Mouse (Mus musculus): ENCODE measurements around the gene Tmprss6. TPM values are rescaled to one million over a fixed set of nuclear protein-coding genes. Genes with fewer than 3 reads are reported as not detected.

The Tmprss6 gene
- polyA plus RNA-seq, 1 experiment from 2014 or later, result 22.0 TPM

- Histone ChIP-seq H3K27ac (replicated peaks) (peak overlapping the region; percentile 99), H3K27me3 (no peaks in the 10 kb centered on the region), H3K36me3 (replicated peaks) (peaks cover 11% of the 10 kb centered on the region; the same call in 1 of the 2 replicates), H3K4me1 (replicated peaks) (peaks cover 58% of the 10 kb centered on the region), H3K4me2 (peak overlapping the region; percentile 96), H3K9me3 (replicated peaks) (no peaks in the 10 kb centered on the region), H3K4me3 (replicated peaks) (0 out of 2 replicates have a peak overlapping the region, but pooled peaks have one; percentile 10), H3K9ac (no peak overlapping the region)
- 72% methylated on average over 7 of the region's 7 CpGs for WGBS (ENCODE audit: insufficient replicate concordance)
- ATAC-seq (ENCODE audit: insufficient read depth), result no peak
These were observed 66.0 kb downstream of the Tmprss6 start for GRCm38 (mm10) chr15:78402423-78402822.

GRCm38 (mm10) chr15:78401921-78402320, 66.5 kb downstream of the Tmprss6 start:
- H3K9me3 ChIP-seq (replicated peaks), result no peaks in the 10 kb centered on the region
- no peaks in the 10 kb centered on the region for H3K27me3 ChIP-seq
- peaks cover 54% of the 10 kb centered on the region for H3K4me1 ChIP-seq (replicated peaks)
- no peak for ATAC-seq (ENCODE audit: insufficient read depth)
- H3K27ac ChIP-seq (replicated peaks), result peak overlapping the region; percentile 99
- H3K4me2 ChIP-seq, result peak overlapping the region; percentile 96
- peaks cover 11% of the 10 kb centered on the region; the same call in 1 of the 2 replicates for H3K36me3 ChIP-seq (replicated peaks)
- H3K9ac ChIP-seq, result no peak overlapping the region
- 0 out of 2 replicates have a peak overlapping the region, but pooled peaks have one; percentile 10 for H3K4me3 ChIP-seq (replicated peaks)
- WGBS (ENCODE audit: insufficient replicate concordance), result 58% methylated on average over 4 of the region's 4 CpGs

- peak overlapping the region; percentile 99 for H3K27ac ChIP-seq (replicated peaks)
- 0 out of 2 replicates have a peak overlapping the region, but pooled peaks have one; percentile 96 for H3K4me2 ChIP-seq
- H3K4me1 ChIP-seq (replicated peaks), result peaks cover 54% of the 10 kb centered on the region
- no peak overlapping the region for H3K4me3 ChIP-seq (replicated peaks)
- WGBS (ENCODE audit: insufficient replicate concordance), result 51% methylated on average over 6 of the region's 6 CpGs
- peaks cover 11% of the 10 kb centered on the region; the same call in 1 of the 2 replicates for H3K36me3 ChIP-seq (replicated peaks)
- no peak overlapping the region for H3K9ac ChIP-seq
- ATAC-seq (ENCODE audit: insufficient read depth), result no peak
- 0 out of 2 replicates have a peak, but pooled peaks cover 2% of the 10 kb centered on the region for H3K27me3 ChIP-seq
- H3K9me3 ChIP-seq (replicated peaks), result no peaks in the 10 kb centered on the region
These were observed 67.1 kb downstream of the Tmprss6 start for GRCm38 (mm10) chr15:78401345-78401744.

GRCm38 (mm10) chr15:78395478-78395962, 72.9 kb downstream of the Tmprss6 start, which contains the start of gene Tex33:
Tex33 (minus strand) TSS chr15:78395912.
- H3K9ac ChIP-seq, result no peak within 1 kb of the TSS
- peaks cover 11% of the 10 kb centered on the region; the same call in 1 of the 2 replicates for H3K36me3 ChIP-seq (replicated peaks)
- H3K4me1 ChIP-seq (replicated peaks), result peaks cover under 1% of the 10 kb centered on the region; the same call in 1 of the 2 replicates
- no peak within 1 kb of the TSS for H3K4me3 ChIP-seq (replicated peaks)
- no peak within 1 kb of the TSS for H3K27ac ChIP-seq (replicated peaks)
- H3K4me2 ChIP-seq, result no peak within 1 kb of the TSS
- ATAC-seq (ENCODE audit: insufficient read depth), result no peak
- WGBS (ENCODE audit: insufficient replicate concordance), result 81% methylated on average over 8 of the region's 8 CpGs
- no peaks in the 10 kb centered on the region for H3K9me3 ChIP-seq (replicated peaks)
- H3K27me3 ChIP-seq, result peaks cover 17% of the 10 kb centered on the region

- Histone ChIP-seq H3K27me3 (peaks cover 21% of the 10 kb centered on the region), H3K9ac (no peak overlapping the region), H3K36me3 (replicated peaks) (no peaks in the 10 kb centered on the region), H3K4me3 (replicated peaks) (no peak overlapping the region), H3K4me1 (replicated peaks) (no peaks in the 10 kb centered on the region), H3K9me3 (replicated peaks) (no peaks in the 10 kb centered on the region), H3K4me2 (no peak overlapping the region), H3K27ac (replicated peaks) (no peak overlapping the region)
- WGBS (ENCODE audit: insufficient replicate concordance), result 45% methylated on average over 3 of the region's 3 CpGs
- no peak for ATAC-seq (ENCODE audit: insufficient read depth)
These were observed 77.6 kb downstream of the Tmprss6 start for GRCm38 (mm10) chr15:78390855-78391254.

Other genes starting within 250 kb of the Tmprss6 start
- gene Ncf4, start 223.8 kb downstream of the Tmprss6 start, polyA plus RNA-seq (2015; fragmentation: Nextera tagmentation; extraction: Ambion mirVana), result 46.6 and 47.6 TPM in 2 replicates
- 1.4 and 1.5 TPM in 2 replicates for gene Csf2rb2, start 162.9 kb downstream of the Tmprss6 start, polyA plus RNA-seq (2015; fragmentation: Nextera tagmentation; extraction: Ambion mirVana)
- gene Csf2rb, start 142.9 kb downstream of the Tmprss6 start, polyA plus RNA-seq (2015; fragmentation: Nextera tagmentation; extraction: Ambion mirVana), result 7.2 and 7.4 TPM in 2 replicates
- gene Tex33, start 72.7 kb downstream of the Tmprss6 start, polyA plus RNA-seq (2015; fragmentation: Nextera tagmentation; extraction: Ambion mirVana), result not detected in 2 replicates
- 200 and 245 TPM in 2 replicates for gene Tst, start 62.7 kb downstream of the Tmprss6 start, polyA plus RNA-seq (2015; fragmentation: Nextera tagmentation; extraction: Ambion mirVana)
- 5.6 and 5.8 TPM in 2 replicates for gene Mpst, start 62.2 kb downstream of the Tmprss6 start, polyA plus RNA-seq (2015; fragmentation: Nextera tagmentation; extraction: Ambion mirVana)
- gene Kctd17, start 40.1 kb downstream of the Tmprss6 start, polyA plus RNA-seq (2015; fragmentation: Nextera tagmentation; extraction: Ambion mirVana), result 4.5 and 4.6 TPM in 2 replicates
- gene Il2rb, start 26.6 kb upstream of the Tmprss6 start, polyA plus RNA-seq (2015; fragmentation: Nextera tagmentation; extraction: Ambion mirVana), result 0.58 and 1.1 TPM in 2 replicates
- 3.8 and 4.4 TPM in 2 replicates for gene C1qtnf6, start 62.8 kb upstream of the Tmprss6 start, polyA plus RNA-seq (2015; fragmentation: Nextera tagmentation; extraction: Ambion mirVana)
- gene Sstr3, start 76.1 kb upstream of the Tmprss6 start, polyA plus RNA-seq (2015; fragmentation: Nextera tagmentation; extraction: Ambion mirVana), result not detected in 2 replicates
- 123 and 130 TPM in 2 replicates for gene Rac2, start 104.1 kb upstream of the Tmprss6 start, polyA plus RNA-seq (2015; fragmentation: Nextera tagmentation; extraction: Ambion mirVana)
- gene Cyth4, start 128.4 kb upstream of the Tmprss6 start, polyA plus RNA-seq (2015; fragmentation: Nextera tagmentation; extraction: Ambion mirVana), result 13.5 and 14.7 TPM in 2 replicates